Mouse (Mus musculus) right cerebral cortex, postnatal 25 days (tissue): ENCODE data around the gene Ntng2.
A peak's percentile ranks its signal among the peaks of the same experiment; 100 is the strongest.

Experiments
- DNase-seq: peaks from one replicate; pipeline ENCODE4 v3.0.0; 2022

The Ntng2 gene

GRCm38 (mm10) chr2:29252599-29253204, at the start of gene Ntng2:
Gene Ntng2, minus strand, starts transcription at chr2:29253005.
- peak; percentile 69 for DNase-seq

GRCm38 (mm10) chr2:29295557-29295956, 42.8 kb upstream of the Ntng2 start:
- DNase-seq = no peak

- no peak for DNase-seq
These were observed 34.8 kb upstream of the Ntng2 start for GRCm38 (mm10) chr2:29287651-29288050.

GRCm38 (mm10) chr2:29277703-29278121, 24.9 kb upstream of the Ntng2 start:
- DNase-seq = no peak

GRCm38 (mm10) chr2:29271803-29272518, 19.2 kb upstream of the Ntng2 start:
- no peak for DNase-seq

GRCm38 (mm10) chr2:29271098-29271497, 18.3 kb upstream of the Ntng2 start:
- no peak for DNase-seq

GRCm38 (mm10) chr2:29266810-29267209, 14.0 kb upstream of the Ntng2 start:
- DNase-seq = no peak

GRCm38 (mm10) chr2:29262436-29262915, 9.7 kb upstream of the Ntng2 start:
- no peak for DNase-seq

- no peak for DNase-seq
These were observed 8.3 kb upstream of the Ntng2 start for GRCm38 (mm10) chr2:29261126-29261525.

GRCm38 (mm10) chr2:29253205-29253865, 530 bp upstream of the Ntng2 start:
- peak; percentile 74 for DNase-seq

GRCm38 (mm10) chr2:29252059-29252598, 676 bp downstream of the Ntng2 start:
- peak; percentile 57 for DNase-seq

- DNase-seq = no peak
These were observed 1.4 kb downstream of the Ntng2 start for GRCm38 (mm10) chr2:29251095-29252058.

GRCm38 (mm10) chr2:29250263-29251094, 2.3 kb downstream of the Ntng2 start:
- DNase-seq = no peak

- no peak for DNase-seq
These were observed 3.0 kb downstream of the Ntng2 start for GRCm38 (mm10) chr2:29249852-29250251.

- DNase-seq = no peak
These were observed 4.3 kb downstream of the Ntng2 start for GRCm38 (mm10) chr2:29248551-29248950.

GRCm38 (mm10) chr2:29247386-29247785, 5.4 kb downstream of the Ntng2 start:
- no peak for DNase-seq

- no peak for DNase-seq
These were observed 5.9 kb downstream of the Ntng2 start for GRCm38 (mm10) chr2:29246891-29247290.

GRCm38 (mm10) chr2:29246275-29246674, 6.5 kb downstream of the Ntng2 start:
- DNase-seq = no peak

- DNase-seq = no peak
These were observed 7.4 kb downstream of the Ntng2 start for GRCm38 (mm10) chr2:29245341-29245779.

GRCm38 (mm10) chr2:29239329-29239728, 13.5 kb downstream of the Ntng2 start:
- peak; percentile 70 for DNase-seq

GRCm38 (mm10) chr2:29237623-29238022, 15.2 kb downstream of the Ntng2 start:
- peak; percentile 66 for DNase-seq
